Mouse (Mus musculus): Measurements from ENCODE around the gene Gm28845. TPM values are rescaled to one million over a fixed set of nuclear protein-coding genes. Genes with fewer than 3 reads are reported as not detected.

Gene Gm28845
- polyA plus RNA-seq, 1 experiment from 2014 or later = not detected

DNA sequence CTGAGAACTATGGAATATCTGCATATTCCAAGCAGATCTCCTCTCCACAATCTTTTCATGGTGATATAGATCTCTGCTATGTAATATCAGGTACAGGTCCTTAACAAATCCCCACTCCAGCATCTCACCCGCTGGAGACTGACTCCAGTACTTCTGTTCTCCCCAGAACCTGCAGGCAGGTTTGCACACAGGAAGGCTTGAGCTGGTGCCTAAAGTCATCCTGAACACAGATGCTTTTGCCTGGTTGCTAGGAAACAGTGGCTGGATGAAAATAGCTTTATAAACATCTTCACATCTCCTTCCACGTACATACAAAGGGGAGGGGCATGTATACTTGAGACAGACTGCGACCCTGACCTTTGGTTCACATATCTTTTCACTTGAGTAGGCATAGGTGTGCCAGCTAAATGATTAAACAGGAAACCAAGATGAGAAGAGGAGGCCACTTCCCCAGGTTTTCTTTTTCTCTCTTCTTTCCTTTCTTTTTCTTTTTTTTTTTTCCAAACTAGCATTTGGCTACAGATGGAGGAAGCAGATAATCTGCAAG, 10.3 kb upstream of the Gm28845 start:
- H3K4me2 ChIP-seq = no peak overlapping the region
- WGBS = 83% methylated on average over 3 of the region's 3 CpGs
- H3K9me3 ChIP-seq (replicated peaks) = no peaks in the 10 kb centered on the region
- H3K4me3 ChIP-seq (replicated peaks) = no peak overlapping the region
- no peaks in the 10 kb centered on the region for H3K36me3 ChIP-seq
- H3K9ac ChIP-seq (replicated peaks) = no peak overlapping the region
- no peaks in the 10 kb centered on the region for H3K4me1 ChIP-seq
- ATAC-seq (ENCODE audit: low FRiP score) = no peak
- no peaks in the 10 kb centered on the region for H3K27me3 ChIP-seq (replicated peaks)
- no peak overlapping the region for H3K27ac ChIP-seq (replicated peaks)

DNA sequence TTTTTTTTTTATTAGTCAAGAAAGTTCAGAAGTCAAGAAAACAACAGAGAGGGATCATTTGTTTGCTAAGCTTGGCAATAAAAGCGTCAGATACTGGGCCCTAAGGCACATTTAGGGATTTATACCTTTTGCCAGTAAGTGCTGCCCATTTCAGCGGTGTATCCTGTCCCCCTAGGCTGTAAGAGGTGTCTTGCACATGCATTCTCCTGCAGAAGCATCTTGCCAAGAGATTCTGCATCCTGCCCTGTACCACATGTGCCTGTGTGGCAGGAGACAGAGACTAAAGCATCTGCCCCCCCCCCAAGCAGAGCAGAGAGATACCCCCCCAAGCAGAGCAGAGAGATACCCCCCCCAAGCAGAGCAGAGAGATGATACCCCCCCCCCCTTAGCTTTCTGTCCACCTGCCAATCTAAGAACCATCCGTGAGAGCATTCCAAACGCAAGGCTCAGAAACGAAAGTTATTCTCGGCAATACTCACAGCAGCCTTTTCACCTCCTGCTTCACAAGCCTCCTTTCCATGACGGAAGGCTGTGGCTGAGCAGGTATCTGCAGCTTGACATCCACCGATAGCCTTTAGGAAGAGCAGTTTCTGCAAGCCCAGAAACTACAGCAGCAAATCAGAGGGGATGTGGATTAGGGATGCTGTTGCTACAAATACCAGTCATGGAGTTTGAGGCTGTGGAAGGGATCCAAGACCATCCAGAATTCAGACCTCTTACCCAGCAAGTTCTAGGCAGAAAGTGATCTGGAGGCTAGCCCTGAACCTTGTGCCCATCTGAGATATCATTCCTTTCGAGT, 3.4 kb upstream of the Gm28845 start, which contains the start of gene D630023F18Rik:
Gene D630023F18Rik (minus strand): TSS at position 641 of the 799 bp plus-strand sequence.
- Histone ChIP-seq H3K27ac (replicated peaks) (no peak within 1 kb of the TSS), H3K4me1 (0 out of 2 replicates have a peak, but pooled peaks cover 2% of the 10 kb centered on the region), H3K9me3 (replicated peaks) (no peaks in the 10 kb centered on the region), H3K4me2 (peak within 1 kb of the TSS; percentile 51), H3K9ac (replicated peaks) (0 out of 2 replicates have a peak within 1 kb of the TSS, but pooled peaks have one; percentile 28), H3K27me3 (replicated peaks) (no peaks in the 10 kb centered on the region), H3K4me3 (replicated peaks) (peak within 1 kb of the TSS; percentile 37), H3K36me3 (no peaks in the 10 kb centered on the region)
- WGBS = 23% methylated on average over 9 of the region's 9 CpGs
- no peak; the same call in 1 of the 2 replicates for ATAC-seq (ENCODE audit: low FRiP score)

DNA sequence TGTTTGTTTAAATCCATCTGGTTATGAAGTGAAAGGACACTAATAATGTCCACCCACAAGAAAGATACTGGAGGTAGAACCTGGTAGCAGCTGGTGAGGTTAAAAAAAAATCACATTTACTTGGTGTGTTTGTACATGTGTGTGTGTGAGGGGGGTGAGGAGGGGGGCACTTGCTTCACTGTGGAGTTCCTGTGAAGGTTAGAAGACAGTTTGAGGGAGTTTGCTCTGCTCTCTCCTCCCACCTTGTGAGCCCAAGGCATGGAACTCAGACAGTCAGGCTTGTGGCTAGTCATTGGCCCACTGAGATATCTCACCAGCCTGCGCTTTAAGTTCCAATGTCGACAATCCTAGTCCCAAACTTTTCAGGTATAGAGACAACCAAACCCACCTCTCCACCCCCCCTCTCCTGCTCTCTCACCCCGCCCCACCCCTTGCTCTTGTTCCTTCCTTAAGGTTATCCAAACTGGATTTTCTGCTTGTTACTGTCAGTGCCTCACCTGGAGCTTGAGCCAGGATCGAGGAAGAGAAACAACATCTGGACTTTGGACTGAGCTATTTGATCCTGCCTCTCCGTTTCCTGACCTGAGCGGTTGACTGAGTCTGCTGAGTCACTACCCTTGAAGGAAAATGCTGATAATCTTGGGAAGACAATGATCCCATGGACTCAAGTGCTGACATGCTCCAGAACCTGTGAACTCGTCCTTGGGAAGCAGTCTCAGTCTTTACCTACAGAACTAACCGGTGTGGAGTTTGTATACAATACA, 1.0 kb downstream of the Gm28845 start:
- H3K9me3 ChIP-seq (replicated peaks) = no peaks in the 10 kb centered on the region
- H3K9ac ChIP-seq (replicated peaks) = no peak overlapping the region
- ATAC-seq (ENCODE audit: low FRiP score) = no peak
- no peak overlapping the region for H3K4me3 ChIP-seq (replicated peaks)
- H3K36me3 ChIP-seq = no peaks in the 10 kb centered on the region
- H3K4me2 ChIP-seq = no peak overlapping the region
- no peaks in the 10 kb centered on the region for H3K27me3 ChIP-seq (replicated peaks)
- WGBS = 86% methylated on average over 8 of the region's 8 CpGs
- no peak overlapping the region for H3K27ac ChIP-seq (replicated peaks)
- H3K4me1 ChIP-seq = 0 out of 2 replicates have a peak, but pooled peaks cover 2% of the 10 kb centered on the region

DNA sequence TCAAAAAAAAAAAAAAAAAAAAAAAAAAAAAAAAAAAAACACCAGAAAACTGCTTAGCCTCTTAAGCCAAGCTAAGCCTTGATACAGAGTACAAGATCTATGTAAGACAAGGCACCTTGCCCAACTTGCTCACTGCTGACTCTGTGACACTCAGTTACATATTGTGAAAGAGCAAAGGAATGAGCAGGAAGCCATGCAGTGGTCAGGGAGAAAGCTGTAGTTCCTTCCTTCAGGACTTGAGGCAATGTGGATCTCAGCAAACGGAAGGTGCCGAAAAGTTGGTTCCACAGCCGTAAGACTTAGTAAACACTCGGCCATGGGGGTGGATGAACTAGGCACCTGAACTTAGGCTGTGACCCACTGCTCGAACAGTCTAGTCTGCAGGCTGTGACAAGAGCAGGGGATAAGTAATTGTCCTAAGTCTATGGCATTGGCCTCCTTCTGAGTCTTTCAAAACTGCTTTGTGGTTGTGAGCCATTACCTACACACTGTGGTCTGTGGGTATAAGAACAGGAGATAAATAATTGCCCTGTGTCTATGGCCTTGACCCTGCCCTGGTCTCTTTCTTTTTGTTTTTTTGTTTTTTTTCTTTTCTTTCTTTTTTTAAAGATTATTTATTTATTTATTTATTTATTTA, 5.7 kb downstream of the Gm28845 start:
- Histone ChIP-seq H3K9me3 (replicated peaks) (no peaks in the 10 kb centered on the region), H3K4me3 (replicated peaks) (no peak overlapping the region), H3K27ac (replicated peaks) (no peak overlapping the region), H3K9ac (replicated peaks) (no peak overlapping the region), H3K27me3 (replicated peaks) (no peaks in the 10 kb centered on the region), H3K36me3 (no peaks in the 10 kb centered on the region), H3K4me1 (peaks cover 8% of the 10 kb centered on the region), H3K4me2 (no peak overlapping the region)
- 85% methylated on average over 5 of the region's 5 CpGs for WGBS
- no peak for ATAC-seq (ENCODE audit: low FRiP score)

DNA sequence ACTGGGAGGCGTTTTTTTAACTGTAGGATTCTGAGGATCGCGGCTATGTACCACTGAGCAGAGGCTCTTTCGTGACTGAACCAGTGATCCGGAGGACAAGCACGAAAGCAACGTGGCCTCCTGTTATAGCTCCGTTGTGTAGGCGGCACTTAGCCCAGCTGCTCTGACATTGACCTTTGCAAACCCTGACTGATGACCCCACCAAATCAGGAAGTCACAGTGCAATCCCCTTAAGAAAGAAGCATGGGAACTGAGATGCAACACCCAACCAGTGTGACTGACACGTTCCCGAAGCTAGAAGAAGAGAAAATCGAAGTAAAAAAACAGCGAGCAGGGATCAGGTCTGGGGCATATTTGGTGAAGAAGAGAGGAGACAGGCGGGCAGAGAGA, 6.6 kb downstream of the Gm28845 start:
- no peaks in the 10 kb centered on the region for H3K9me3 ChIP-seq (replicated peaks)
- no peaks in the 10 kb centered on the region for H3K36me3 ChIP-seq
- WGBS = 54% methylated on average over 14 of the region's 14 CpGs
- no peak; the same call in 1 of the 2 replicates for ATAC-seq (ENCODE audit: low FRiP score)
- H3K27me3 ChIP-seq (replicated peaks) = no peaks in the 10 kb centered on the region
- H3K4me2 ChIP-seq = peak overlapping the region; percentile 41
- H3K4me1 ChIP-seq = peaks cover 8% of the 10 kb centered on the region
- no peak overlapping the region for H3K9ac ChIP-seq (replicated peaks)
- no peak overlapping the region for H3K4me3 ChIP-seq (replicated peaks)
- H3K27ac ChIP-seq (replicated peaks) = no peak overlapping the region

DNA sequence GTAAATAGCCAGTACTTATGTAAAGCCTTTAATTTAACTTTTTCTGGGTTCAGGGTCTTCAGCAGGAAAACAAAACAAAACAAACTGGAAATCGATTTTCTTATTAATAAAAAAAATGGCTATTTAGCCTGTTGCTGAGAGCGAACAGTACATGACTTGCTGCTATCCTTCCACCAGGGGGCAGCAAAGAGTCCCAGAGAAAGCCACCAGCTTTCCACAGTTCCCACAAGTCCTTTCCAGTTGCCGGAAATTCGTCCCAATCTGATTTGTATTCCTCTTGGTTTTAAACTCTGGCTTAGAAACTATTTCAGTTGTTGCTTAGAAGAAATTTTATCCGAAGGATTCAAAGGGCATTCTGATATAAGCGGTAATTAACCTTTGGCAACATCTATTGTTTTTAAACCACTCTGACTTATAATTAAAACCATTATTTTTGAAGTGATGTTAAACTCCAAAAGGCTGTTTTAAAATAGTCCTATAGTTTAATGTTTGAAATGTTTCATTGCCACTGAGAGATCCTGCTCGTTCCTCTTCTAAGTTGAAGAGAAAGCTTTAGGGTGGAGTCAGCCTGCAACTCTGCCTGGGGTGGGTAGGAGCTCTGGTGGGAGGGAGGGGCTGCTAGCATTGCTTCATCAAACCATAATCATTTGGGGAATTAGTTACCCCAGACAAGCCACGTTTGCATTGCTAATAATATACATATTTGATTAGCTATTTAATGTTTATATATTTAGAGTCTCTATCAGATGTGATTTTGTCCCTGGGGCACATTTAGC, 7.1 kb downstream of the Gm28845 start:
- Histone ChIP-seq H3K9me3 (replicated peaks) (no peaks in the 10 kb centered on the region), H3K27ac (replicated peaks) (no peak overlapping the region), H3K36me3 (no peaks in the 10 kb centered on the region), H3K4me1 (peaks cover 8% of the 10 kb centered on the region), H3K4me2 (peak overlapping the region; percentile 41), H3K4me3 (replicated peaks) (no peak overlapping the region), H3K27me3 (replicated peaks) (no peaks in the 10 kb centered on the region), H3K9ac (replicated peaks) (no peak overlapping the region)
- WGBS = 12% methylated on average over 8 of the region's 8 CpGs
- peak; percentile 68; the same call in 1 of the 2 replicates for ATAC-seq (ENCODE audit: low FRiP score)

DNA sequence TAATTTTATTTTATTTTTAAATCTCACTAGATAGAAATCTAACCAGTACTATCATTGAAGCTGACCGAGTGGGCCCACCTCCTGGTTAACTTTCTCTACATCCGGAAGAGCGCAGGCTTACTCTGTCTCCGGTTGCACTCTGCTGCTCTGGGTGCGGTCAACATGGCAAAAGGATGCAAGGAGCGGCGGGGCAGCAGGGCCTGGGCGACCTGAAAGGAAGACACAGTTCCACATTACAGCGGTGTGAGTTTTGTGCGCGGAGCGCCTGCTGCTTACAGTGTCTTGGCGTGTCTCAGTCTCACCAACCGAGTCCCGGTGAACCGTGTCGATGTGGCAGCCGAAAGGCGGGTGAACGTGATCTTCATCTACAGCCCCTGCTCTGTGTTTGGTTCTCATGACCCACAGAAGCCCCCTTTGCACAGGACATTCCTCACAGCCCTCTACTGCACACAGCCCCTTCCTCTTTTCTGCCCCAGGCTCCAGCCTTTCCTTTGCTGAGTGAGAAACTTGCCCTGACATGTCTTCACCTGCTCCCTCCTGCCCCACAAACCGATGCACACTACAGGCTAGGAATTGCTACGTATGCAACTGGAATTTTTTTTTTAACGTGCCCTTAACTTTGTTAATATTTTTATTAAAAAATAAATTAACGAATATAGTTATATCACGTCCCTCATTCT, 9.5 kb downstream of the Gm28845 start:
- Histone ChIP-seq H3K4me2 (no peak overlapping the region), H3K4me3 (replicated peaks) (no peak overlapping the region), H3K36me3 (no peaks in the 10 kb centered on the region), H3K9ac (replicated peaks) (no peak overlapping the region), H3K4me1 (peaks cover 8% of the 10 kb centered on the region), H3K27me3 (replicated peaks) (no peaks in the 10 kb centered on the region), H3K27ac (replicated peaks) (no peak overlapping the region), H3K9me3 (replicated peaks) (no peaks in the 10 kb centered on the region)
- no peak for ATAC-seq (ENCODE audit: low FRiP score)
- 80% methylated on average over 25 of the region's 25 CpGs for WGBS

DNA sequence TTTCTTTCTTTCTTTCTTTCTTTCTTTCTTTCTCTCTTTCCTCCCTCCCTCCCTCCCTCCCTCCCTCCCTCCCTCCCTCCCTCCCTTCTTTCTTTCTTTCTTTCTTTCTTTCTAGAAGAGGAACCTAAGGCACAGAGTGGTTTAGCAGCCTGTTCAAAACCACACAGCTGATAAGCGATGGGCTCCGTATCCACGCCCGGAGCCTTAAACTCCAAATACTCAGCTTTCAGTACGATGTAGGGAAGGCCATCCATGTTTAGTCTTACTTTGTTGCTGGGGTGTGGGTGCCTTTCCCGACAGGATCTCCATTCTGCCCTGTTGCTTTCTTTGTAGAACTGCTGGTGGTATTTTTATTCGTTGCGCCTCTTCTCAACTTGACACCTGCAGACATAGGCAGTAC, 10.2 kb downstream of the Gm28845 start:
- no peaks in the 10 kb centered on the region for H3K9me3 ChIP-seq (replicated peaks)
- H3K27ac ChIP-seq (replicated peaks) = no peak overlapping the region
- no peak for ATAC-seq (ENCODE audit: low FRiP score)
- H3K4me1 ChIP-seq = peaks cover 8% of the 10 kb centered on the region
- no peak overlapping the region for H3K4me2 ChIP-seq
- H3K9ac ChIP-seq (replicated peaks) = no peak overlapping the region
- 92% methylated on average over 8 of the region's 8 CpGs for WGBS
- no peaks in the 10 kb centered on the region for H3K27me3 ChIP-seq (replicated peaks)
- no peak overlapping the region for H3K4me3 ChIP-seq (replicated peaks)
- no peaks in the 10 kb centered on the region for H3K36me3 ChIP-seq

DNA sequence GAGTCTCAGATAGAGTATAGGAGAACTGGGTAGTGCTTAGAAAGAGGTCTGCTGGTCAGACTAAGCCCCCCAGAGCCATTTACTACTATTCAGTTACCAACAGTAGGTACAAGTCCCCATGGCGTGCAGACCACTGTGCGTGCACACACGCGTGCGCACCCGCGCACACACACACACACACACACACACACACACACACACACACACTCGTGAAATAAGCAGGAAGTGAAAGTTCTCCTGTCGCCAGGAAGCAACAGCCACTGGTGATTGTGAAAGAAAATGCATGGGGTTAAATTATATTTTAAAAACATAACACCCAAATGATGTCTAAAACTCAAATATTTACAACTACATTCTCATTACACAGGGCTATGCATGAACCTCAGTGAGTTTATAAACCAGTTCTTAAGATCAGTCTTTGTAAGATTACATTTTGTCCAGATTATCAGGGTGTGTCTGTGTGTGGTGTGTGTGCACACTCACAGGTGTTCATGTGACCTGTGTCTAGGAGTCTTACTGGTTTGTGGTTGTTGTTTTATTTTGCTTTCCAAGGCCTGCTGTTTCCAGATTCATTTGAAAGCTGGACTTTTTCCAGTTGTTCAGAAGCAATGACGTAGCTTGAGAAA, 11.6 kb downstream of the Gm28845 start:
- 88% methylated on average over 10 of the region's 10 CpGs for WGBS
- Histone ChIP-seq H3K9me3 (replicated peaks) (no peaks in the 10 kb centered on the region), H3K27me3 (replicated peaks) (no peaks in the 10 kb centered on the region), H3K27ac (replicated peaks) (no peak overlapping the region), H3K4me1 (peaks cover 4% of the 10 kb centered on the region), H3K36me3 (no peaks in the 10 kb centered on the region), H3K9ac (replicated peaks) (no peak overlapping the region), H3K4me3 (replicated peaks) (no peak overlapping the region), H3K4me2 (no peak overlapping the region)
- no peak for ATAC-seq (ENCODE audit: low FRiP score)

DNA sequence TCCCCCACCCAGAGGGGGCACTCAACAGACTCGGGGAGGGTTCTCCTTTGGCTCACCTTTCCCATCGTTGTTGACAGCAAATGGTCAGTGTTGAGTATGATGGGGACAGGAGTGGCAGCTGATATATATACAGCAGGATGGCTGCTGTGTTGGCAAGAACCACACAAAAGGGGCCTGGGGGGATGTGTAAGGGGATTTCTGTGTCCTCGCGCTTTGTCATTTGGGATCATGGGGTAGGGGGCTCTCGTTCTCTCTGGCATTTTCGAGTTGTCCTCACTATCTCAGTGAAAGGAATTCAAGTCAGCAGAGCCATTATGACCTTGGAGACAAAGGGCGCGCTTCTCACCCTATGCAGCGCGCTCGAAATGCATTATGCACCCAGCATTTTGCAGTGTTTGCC, 16.1 kb downstream of the Gm28845 start, which contains the start of gene Cryga:
Gene Cryga (minus strand): TSS at position 101 of the 400 bp plus-strand sequence.
- Histone ChIP-seq H3K4me3 (replicated peaks) (no peak within 1 kb of the TSS), H3K27me3 (replicated peaks) (no peaks in the 10 kb centered on the region), H3K27ac (replicated peaks) (no peak within 1 kb of the TSS), H3K36me3 (no peaks in the 10 kb centered on the region), H3K4me2 (no peak within 1 kb of the TSS), H3K9me3 (replicated peaks) (no peaks in the 10 kb centered on the region), H3K9ac (replicated peaks) (no peak within 1 kb of the TSS), H3K4me1 (no peaks in the 10 kb centered on the region)
- no peak for ATAC-seq (ENCODE audit: low FRiP score)
- WGBS = 88% methylated on average over 11 of the region's 11 CpGs
